Mouse (Mus musculus): Measurements from ENCODE around the gene Mras. TPM values are rescaled to one million over a fixed set of nuclear protein-coding genes. Genes with fewer than 3 reads are reported as not detected.
A peak's percentile ranks its signal among the peaks of the same experiment; 100 is the strongest.

Gene Mras
- polyA plus RNA-seq, 1 experiment from 2014 or later: 11.4 TPM

DNA sequence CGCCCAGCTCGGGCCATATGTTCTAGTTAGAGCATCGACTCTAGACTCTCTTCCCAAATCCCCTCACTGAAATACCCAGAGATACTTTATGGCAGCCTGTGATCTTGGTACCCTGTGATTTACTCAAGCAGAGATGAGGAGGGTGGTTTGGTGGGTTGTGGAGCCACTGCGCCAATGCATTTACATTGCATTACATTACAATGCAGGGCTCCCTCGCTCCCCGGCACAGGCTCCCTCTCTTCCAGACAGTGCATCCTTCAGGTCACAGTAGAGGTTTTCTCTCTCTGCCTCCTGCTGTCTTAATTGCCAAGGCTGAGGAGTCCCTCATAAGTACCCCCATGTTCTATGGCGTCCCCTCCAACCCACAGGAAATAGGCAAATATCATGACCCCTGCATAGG, 68.8 kb downstream of the Mras start:
- Histone ChIP-seq H3K9me3 (replicated peaks) (no peaks in the 10 kb centered on the region), H3K4me2 (no peak overlapping the region), H3K4me3 (replicated peaks) (no peak overlapping the region), H3K9ac (no peak overlapping the region), H3K4me1 (no peaks in the 10 kb centered on the region), H3K27ac (no peak overlapping the region), H3K27me3 (no peaks in the 10 kb centered on the region), H3K36me3 (no peaks in the 10 kb centered on the region)
- ATAC-seq (replicated peaks; ENCODE audit: low FRiP score): no peak
- whole genome bisulfite sequencing: 61% methylated on average over 7 of the region's 7 CpGs

DNA sequence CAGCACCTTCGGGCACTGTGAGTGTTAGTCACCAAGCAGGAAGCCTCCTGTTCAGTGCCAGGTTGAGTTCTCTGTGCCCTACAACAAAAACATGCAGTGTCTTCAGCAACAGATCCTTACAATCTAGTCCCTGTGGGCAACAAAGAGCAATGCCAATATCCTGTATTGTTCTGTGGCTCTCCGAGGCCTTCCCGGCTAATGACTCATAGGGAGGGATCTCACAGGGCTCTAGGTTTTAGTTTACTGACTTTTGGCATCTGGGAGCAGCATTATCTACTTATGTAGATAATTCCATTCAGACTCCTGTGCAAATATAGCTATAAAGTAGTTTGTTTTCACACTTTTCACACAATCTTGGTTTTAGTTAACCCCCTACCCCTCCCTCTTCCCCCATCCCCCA, 71.3 kb downstream of the Mras start:
- Histone ChIP-seq H3K27me3 (peaks cover 7% of the 10 kb centered on the region; the same call in 1 of the 2 replicates), H3K4me2 (no peak overlapping the region), H3K9ac (no peak overlapping the region), H3K9me3 (replicated peaks) (no peaks in the 10 kb centered on the region), H3K4me3 (replicated peaks) (no peak overlapping the region), H3K4me1 (no peaks in the 10 kb centered on the region), H3K36me3 (no peaks in the 10 kb centered on the region), H3K27ac (no peak overlapping the region)
- WGBS: 77% methylated on average over 3 of the region's 3 CpGs
- ATAC-seq (replicated peaks; ENCODE audit: low FRiP score): no peak

- no peak overlapping the region for H3K4me3 ChIP-seq (replicated peaks)
- H3K9me3 ChIP-seq (replicated peaks): no peaks in the 10 kb centered on the region
- no peak overlapping the region for H3K27ac ChIP-seq
- H3K4me1 ChIP-seq: peaks cover 5% of the 10 kb centered on the region
- no peaks in the 10 kb centered on the region for H3K36me3 ChIP-seq
- 56% methylated on average over 8 of the region's 8 CpGs for WGBS
- no peak overlapping the region for H3K9ac ChIP-seq
- no peak overlapping the region for H3K4me2 ChIP-seq
- ATAC-seq (replicated peaks; ENCODE audit: low FRiP score): no peak
- H3K27me3 ChIP-seq: peaks cover 35% of the 10 kb centered on the region
Measured at GRCm38 (mm10) chr9:99363076-99363475, 74.1 kb downstream of the Mras start.

GRCm38 (mm10) chr9:99361946-99362345, 75.2 kb downstream of the Mras start:
- no peaks in the 10 kb centered on the region for H3K9me3 ChIP-seq (replicated peaks)
- H3K4me2 ChIP-seq: no peak overlapping the region
- peaks cover 46% of the 10 kb centered on the region for H3K27me3 ChIP-seq
- no peak for ATAC-seq (replicated peaks; ENCODE audit: low FRiP score)
- H3K4me3 ChIP-seq (replicated peaks): no peak overlapping the region
- no peak overlapping the region for H3K27ac ChIP-seq
- H3K36me3 ChIP-seq: no peaks in the 10 kb centered on the region
- WGBS: 79% methylated on average over 9 of the region's 9 CpGs
- no peak overlapping the region for H3K9ac ChIP-seq
- peaks cover 15% of the 10 kb centered on the region for H3K4me1 ChIP-seq

DNA sequence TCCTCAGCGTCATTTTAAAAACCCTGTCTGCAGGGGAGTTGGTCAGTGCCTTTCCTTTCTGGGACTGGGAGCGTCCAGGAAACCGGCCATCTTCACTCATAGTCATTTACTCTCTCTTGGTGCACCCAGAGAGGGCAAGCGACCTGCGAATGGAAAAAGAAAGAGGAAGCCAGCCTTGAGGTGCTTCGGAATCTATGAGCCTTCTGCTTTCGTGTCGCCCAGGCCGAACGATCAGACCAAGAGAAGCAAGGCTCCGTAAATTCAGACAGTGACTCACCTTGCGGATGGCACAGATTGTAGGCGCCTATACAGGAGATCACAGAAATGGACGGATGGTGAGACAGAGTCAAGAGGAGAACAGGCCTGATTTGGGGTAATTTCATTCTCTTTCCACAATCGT, 78.2 kb downstream of the Mras start:
- Histone ChIP-seq H3K27me3 (peaks cover 67% of the 10 kb centered on the region), H3K4me3 (replicated peaks) (no peak overlapping the region), H3K9me3 (replicated peaks) (no peaks in the 10 kb centered on the region), H3K4me1 (peaks cover 19% of the 10 kb centered on the region), H3K9ac (no peak overlapping the region), H3K4me2 (no peak overlapping the region), H3K36me3 (no peaks in the 10 kb centered on the region), H3K27ac (no peak overlapping the region)
- 88% methylated on average over 15 of the region's 15 CpGs for WGBS
- ATAC-seq (replicated peaks; ENCODE audit: low FRiP score): no peak

DNA sequence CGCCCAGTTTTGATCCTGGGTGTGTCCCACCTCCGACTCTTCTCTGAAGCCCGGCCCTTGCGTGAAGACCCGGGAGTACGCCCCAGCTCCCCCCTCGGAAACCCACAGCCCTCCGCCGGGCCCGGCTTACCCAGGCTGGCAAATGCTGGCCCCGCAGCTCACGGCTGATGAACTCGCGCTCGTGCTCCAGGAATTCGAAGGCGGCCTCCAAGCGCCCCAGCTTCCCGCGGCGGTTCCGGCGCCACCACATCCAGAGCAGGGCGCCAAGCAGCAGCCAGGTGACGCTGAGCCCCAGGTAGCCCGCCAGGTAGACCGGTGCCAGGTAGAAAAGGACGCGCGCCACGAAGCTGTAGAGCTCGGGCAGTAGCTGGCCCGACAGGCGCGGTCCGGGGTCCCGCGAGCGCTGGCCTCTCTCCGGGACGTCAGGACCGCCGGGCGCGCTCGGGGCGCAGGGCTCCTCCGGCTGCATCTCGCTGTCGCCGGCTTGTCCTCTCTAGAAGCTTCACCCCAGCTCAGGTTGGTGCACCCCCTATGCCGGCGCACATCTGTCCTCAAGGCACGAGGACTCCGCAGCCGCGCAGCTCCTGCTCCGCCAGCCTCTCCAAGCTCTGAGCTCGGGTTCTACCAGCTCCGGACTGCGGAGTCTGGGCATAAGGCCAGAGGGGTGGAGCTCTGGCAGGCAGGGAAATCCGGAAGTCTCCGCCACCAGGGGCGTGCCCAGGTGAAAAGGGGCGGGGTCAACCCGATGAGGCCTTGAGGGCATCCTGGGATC, 79.1 kb downstream of the Mras start, which contains the start of gene Esyt3:
Gene Esyt3, minus strand, starts transcription at position 637 of the 772 bp plus-strand sequence.
- Histone ChIP-seq H3K9ac (peak within 1 kb of the TSS; percentile 29; the same call in 1 of the 2 replicates), H3K9me3 (replicated peaks) (no peaks in the 10 kb centered on the region), H3K4me2 (peak within 1 kb of the TSS; percentile 97), H3K27me3 (peaks cover 67% of the 10 kb centered on the region), H3K36me3 (no peaks in the 10 kb centered on the region), H3K27ac (no peak within 1 kb of the TSS), H3K4me1 (peaks cover 19% of the 10 kb centered on the region), H3K4me3 (replicated peaks) (peak within 1 kb of the TSS; percentile 51)
- WGBS: under 1% methylated on average over 66 of the region's 66 CpGs
- ATAC-seq (replicated peaks; ENCODE audit: low FRiP score): peak; percentile 81

- WGBS: 4% methylated on average over 19 of the region's 19 CpGs
- 0 out of 2 replicates have a peak, but pooled peaks have one; percentile 7 for ATAC-seq (replicated peaks; ENCODE audit: low FRiP score)
- Histone ChIP-seq H3K36me3 (no peaks in the 10 kb centered on the region), H3K4me1 (peaks cover 19% of the 10 kb centered on the region), H3K9ac (peak overlapping the region; percentile 29; the same call in 1 of the 2 replicates), H3K9me3 (replicated peaks) (no peaks in the 10 kb centered on the region), H3K4me3 (replicated peaks) (peak overlapping the region; percentile 51), H3K27ac (no peak overlapping the region), H3K27me3 (peaks cover 67% of the 10 kb centered on the region), H3K4me2 (peak overlapping the region; percentile 97)
Measured at GRCm38 (mm10) chr9:99357561-99357920, 79.6 kb downstream of the Mras start.

DNA sequence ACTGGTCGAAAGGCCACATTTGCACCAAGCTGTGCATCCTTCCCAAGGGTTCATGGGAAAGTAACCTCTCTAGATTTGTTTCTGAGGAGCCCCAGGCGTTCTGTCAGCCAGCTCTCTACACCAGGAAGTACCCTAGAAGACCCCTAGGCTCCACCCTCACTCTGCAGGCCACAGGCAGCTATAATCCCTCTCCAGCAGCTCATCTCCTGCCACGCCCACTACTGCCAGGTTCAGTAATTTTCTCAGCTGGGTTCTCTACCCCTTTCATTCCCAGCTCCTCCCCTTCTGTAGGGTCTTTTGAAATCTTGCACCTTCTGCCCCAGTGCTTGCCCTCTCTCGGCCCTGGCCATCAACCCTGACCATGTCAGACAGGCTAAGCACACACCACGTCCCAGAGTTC, 81.2 kb downstream of the Mras start:
- Histone ChIP-seq H3K36me3 (no peaks in the 10 kb centered on the region), H3K9ac (no peak overlapping the region), H3K4me2 (no peak overlapping the region), H3K27ac (no peak overlapping the region), H3K9me3 (replicated peaks) (no peaks in the 10 kb centered on the region), H3K4me1 (peaks cover 19% of the 10 kb centered on the region), H3K27me3 (peaks cover 61% of the 10 kb centered on the region), H3K4me3 (replicated peaks) (no peak overlapping the region)
- no peak for ATAC-seq (replicated peaks; ENCODE audit: low FRiP score)
- WGBS: 31% methylated on average over 5 of the region's 5 CpGs

DNA sequence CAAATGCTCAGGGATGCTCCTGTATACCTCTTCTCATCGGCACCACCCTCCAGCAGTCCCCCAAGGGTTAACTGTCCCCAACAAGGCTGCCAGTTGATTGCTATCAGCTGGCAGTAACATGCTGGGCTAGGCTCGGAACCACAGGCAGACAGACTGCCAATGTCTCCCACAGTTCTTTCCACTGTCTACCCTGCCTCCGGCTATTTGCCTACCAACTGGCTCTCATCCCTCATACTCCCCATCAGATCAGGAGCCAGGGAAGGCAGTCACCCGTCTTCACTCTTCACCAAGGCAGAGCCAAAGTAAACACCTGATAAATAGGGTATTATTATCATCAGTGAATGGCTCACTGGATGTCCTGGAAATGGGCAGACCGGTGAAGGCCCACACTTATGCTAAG, 82.4 kb downstream of the Mras start:
- Histone ChIP-seq H3K4me2 (no peak overlapping the region), H3K27me3 (peaks cover 50% of the 10 kb centered on the region), H3K9ac (no peak overlapping the region), H3K36me3 (no peaks in the 10 kb centered on the region), H3K9me3 (replicated peaks) (no peaks in the 10 kb centered on the region), H3K4me1 (peaks cover 19% of the 10 kb centered on the region), H3K4me3 (replicated peaks) (no peak overlapping the region), H3K27ac (no peak overlapping the region)
- 65% methylated on average over 5 of the region's 5 CpGs for WGBS
- ATAC-seq (replicated peaks; ENCODE audit: low FRiP score): no peak

- peaks cover 36% of the 10 kb centered on the region for H3K27me3 ChIP-seq
- no peak overlapping the region for H3K4me3 ChIP-seq (replicated peaks)
- H3K4me1 ChIP-seq: peaks cover 17% of the 10 kb centered on the region
- no peak overlapping the region for H3K4me2 ChIP-seq
- 57% methylated on average over 6 of the region's 6 CpGs for WGBS
- no peaks in the 10 kb centered on the region for H3K9me3 ChIP-seq (replicated peaks)
- H3K27ac ChIP-seq: no peak overlapping the region
- H3K36me3 ChIP-seq: no peaks in the 10 kb centered on the region
- no peak for ATAC-seq (replicated peaks; ENCODE audit: low FRiP score)
- no peak overlapping the region for H3K9ac ChIP-seq
Measured at GRCm38 (mm10) chr9:99353390-99353789, 83.8 kb downstream of the Mras start.

DNA sequence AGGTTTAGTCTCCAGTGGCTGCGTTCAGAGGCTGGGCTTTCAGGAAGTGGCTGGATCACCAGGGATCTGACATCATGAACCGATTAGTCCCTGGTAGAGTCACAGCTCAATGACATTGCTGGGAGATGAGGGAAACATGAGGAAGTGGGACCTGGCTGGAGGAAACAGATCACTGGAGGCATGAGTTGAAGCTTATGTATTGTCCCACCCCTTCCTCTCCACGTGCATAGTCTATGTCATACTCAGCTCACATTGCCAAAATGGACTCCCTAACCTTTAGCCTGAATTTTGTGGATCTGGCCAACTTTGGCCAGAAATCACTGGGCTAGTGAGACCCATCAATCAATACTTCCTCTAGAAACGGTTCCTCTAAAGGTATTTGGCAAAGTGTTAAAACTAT, 84.2 kb downstream of the Mras start:
- Histone ChIP-seq H3K9me3 (replicated peaks) (no peaks in the 10 kb centered on the region), H3K4me1 (peaks cover 13% of the 10 kb centered on the region), H3K4me2 (no peak overlapping the region), H3K27me3 (peaks cover 32% of the 10 kb centered on the region), H3K4me3 (replicated peaks) (no peak overlapping the region), H3K9ac (no peak overlapping the region), H3K36me3 (no peaks in the 10 kb centered on the region), H3K27ac (no peak overlapping the region)
- no peak for ATAC-seq (replicated peaks; ENCODE audit: low FRiP score)
- WGBS: 65% methylated on average over 4 of the region's 4 CpGs

DNA sequence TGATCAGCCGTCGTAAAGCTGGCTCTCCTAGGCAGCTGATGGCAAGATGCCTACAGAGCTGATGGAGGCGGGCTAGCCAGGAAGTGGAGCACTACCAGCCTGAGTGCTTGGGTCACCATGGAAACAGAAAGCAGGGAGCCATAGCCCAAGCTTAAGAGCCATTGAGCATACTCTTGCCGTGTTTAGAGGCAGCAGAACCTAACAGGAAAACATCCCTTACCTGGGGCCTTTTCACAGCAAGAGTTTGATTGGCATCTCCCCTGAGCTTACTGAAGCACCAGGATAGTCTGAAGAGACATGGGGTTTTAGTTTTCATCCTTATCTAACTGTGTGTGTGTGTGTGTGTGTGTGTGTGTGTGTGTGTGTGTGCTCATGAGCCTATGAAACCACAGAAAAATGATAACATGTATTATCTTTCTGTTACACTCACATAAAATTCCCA, 91.8 kb downstream of the Mras start:
- Histone ChIP-seq H3K36me3 (no peaks in the 10 kb centered on the region), H3K9me3 (replicated peaks) (no peaks in the 10 kb centered on the region), H3K4me1 (no peaks in the 10 kb centered on the region), H3K27ac (no peak overlapping the region), H3K4me3 (replicated peaks) (no peak overlapping the region), H3K27me3 (no peaks in the 10 kb centered on the region), H3K4me2 (no peak overlapping the region), H3K9ac (no peak overlapping the region)
- WGBS: 47% methylated on average over 4 of the region's 4 CpGs
- ATAC-seq (replicated peaks; ENCODE audit: low FRiP score): no peak

DNA sequence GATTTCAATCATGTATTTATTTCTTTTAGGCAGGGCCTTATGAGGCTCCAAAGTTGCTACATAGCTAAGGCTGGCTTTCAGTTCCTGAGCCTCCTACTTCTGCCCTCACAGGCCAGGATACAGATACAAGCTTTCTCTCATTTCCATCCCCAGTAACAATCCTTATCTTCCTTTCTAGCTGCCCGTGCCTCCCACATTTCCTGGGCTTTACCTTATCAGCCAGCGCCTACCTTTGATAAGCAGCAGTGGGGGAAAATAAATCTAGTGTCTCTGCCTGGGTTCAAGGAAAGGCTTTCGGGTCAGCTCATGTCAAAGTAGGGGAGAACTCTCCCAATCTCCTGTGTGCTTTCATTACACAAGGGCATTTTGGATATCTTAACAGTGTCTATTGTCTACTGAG, 95.6 kb downstream of the Mras start:
- Histone ChIP-seq H3K27ac (no peak overlapping the region), H3K4me3 (replicated peaks) (no peak overlapping the region), H3K27me3 (no peaks in the 10 kb centered on the region), H3K4me1 (no peaks in the 10 kb centered on the region), H3K4me2 (no peak overlapping the region), H3K36me3 (no peaks in the 10 kb centered on the region), H3K9ac (no peak overlapping the region), H3K9me3 (replicated peaks) (no peaks in the 10 kb centered on the region)
- WGBS: 76% methylated on average over 3 of the region's 3 CpGs
- ATAC-seq (replicated peaks; ENCODE audit: low FRiP score): no peak

Measured in kidney, embryonic 15.5 days (tissue).